Mouse (Mus musculus) olfactory bulb, adult 2 months (tissue): Measurements from ENCODE around the gene Ano4.

Experiments used
- CTCF ChIP-seq: fragments of 200-500 bp; IDR thresholded peaks from 2 replicates; pipeline ENCODE4 v1.5.1; 2012; ENCODE audit warnings: low read depth, mild to moderate bottlenecking, low read length, moderate library complexity; ENCODE audit not compliant: insufficient read depth
- POLR2A ChIP-seq: fragments of 200-500 bp; IDR thresholded peaks from 2 replicates; pipeline ENCODE4 v1.6.1; 2012; ENCODE audit warnings: mild to moderate bottlenecking, low read depth, low read length, moderate library complexity; ENCODE audit not compliant: insufficient read depth

DNA sequence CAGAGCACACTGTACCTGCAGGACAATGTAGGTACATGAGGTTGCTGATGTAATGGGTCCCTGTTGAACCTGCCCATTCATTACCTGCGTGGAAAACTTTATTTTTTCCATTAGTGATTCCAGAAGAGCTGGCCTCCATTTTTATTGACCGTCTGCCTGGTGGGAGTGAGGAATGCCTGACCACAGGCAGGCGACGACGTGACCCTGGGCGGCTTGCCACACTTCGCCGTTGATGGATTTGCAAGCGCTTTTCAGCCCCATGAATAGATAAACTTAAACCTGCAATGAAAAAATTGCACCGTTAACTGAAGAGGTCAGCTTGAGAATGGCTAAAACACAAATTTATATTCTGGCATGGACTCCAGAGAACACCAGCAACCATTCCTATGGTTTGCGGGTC, 195.4 kb downstream of the Ano4 start:
- no peak for TF ChIP-seq POLR2A
- TF ChIP-seq CTCF = no peak
